Mouse (Mus musculus) left cerebral cortex, adult 9 months (tissue): ENCODE results near the gene Cisd3.
"Not testable (repeated sequence)": the region's sequence is repeated elsewhere in the genome, so short reads cannot be mapped to it uniquely, and the experiment has no call there.

ENCODE experiments used
- DNase-seq, 2 experiments: peaks; one replicate each; pipeline ENCODE4 v3.0.0; 2022; ENCODE audit warnings: low spot score in 2 of 2

Cisd3 gene

DNA sequence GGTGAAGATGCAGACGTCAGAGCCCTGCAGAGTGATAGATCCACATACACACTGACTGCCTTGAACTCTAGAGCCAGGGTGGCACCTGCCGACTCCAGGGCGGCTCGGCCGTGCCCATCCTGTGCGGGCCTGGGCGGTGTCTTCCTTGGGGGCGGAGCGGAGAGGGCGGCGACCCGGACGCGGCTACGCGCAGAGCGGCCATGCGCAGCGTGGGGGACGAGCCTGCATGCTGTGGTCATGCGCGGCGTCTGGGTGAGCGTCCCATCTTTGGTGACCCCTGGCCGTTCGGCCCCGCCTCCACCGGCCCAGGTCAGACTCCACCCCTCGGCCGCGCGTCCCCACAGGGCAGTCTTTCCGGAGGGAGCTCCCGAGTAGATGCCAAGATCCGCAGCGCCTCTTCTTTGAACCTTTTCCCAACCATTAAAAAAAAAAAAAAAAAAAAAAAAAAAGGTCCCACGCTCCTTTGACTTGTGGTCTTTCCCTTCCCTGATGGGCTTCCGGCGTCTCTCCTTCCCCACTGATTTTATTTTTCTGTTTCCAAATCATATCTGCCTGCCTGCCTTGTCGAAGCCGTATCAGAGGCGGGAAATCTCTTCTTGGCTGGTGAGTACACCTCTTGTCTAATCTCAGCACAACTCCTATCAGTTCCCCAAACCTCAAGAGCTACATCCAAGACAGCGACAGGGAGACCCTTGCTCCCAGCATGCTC is at the start of gene Cisd3:
Cisd3 (plus strand) TSS at position 214 of the 709 bp plus-strand sequence.
- peak; percentile 73 to 90 for DNase-seq

DNA sequence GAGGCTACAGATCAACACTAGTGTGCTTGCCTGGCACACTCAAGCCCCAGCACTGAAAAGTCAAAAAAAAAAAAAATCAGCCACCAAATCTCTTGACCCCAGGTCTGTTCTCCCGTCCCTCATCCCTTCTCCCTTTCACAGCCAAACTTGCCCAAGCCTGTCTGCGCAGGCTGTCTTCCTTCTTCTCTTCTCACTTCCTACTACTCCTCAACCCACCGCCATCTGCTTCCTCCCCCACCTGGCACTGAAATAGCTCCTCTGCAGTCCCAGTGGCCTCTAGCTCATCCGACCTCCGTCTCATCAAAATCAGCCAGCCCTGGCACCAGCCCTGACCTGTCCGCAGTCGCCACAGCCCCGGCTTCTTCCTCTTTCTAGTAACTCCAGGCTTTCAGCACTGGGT is 44.0 kb upstream of the Cisd3 start:
- DNase-seq = peak in 1 of 2 experiments; percentile 79

DNA sequence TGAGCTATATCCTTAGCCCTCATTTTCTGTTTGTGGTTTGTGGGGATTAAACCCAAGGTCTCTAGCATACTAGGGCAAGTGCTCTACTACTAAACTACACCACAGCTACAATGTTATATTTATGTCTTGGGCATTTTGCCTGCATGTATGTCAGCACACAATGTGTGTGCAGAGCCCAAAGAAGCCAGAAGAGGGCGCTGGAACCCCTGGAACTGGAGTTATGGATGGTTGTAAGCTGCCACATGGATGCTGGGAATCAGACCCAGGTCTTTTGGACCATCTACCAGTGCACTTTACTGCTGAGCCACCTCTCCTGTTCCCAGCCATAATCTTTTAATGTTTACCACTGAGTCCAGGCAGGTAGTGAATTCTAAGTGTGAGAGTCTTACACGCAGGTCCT is 42.9 kb upstream of the Cisd3 start:
- DNase-seq = no peak

DNA sequence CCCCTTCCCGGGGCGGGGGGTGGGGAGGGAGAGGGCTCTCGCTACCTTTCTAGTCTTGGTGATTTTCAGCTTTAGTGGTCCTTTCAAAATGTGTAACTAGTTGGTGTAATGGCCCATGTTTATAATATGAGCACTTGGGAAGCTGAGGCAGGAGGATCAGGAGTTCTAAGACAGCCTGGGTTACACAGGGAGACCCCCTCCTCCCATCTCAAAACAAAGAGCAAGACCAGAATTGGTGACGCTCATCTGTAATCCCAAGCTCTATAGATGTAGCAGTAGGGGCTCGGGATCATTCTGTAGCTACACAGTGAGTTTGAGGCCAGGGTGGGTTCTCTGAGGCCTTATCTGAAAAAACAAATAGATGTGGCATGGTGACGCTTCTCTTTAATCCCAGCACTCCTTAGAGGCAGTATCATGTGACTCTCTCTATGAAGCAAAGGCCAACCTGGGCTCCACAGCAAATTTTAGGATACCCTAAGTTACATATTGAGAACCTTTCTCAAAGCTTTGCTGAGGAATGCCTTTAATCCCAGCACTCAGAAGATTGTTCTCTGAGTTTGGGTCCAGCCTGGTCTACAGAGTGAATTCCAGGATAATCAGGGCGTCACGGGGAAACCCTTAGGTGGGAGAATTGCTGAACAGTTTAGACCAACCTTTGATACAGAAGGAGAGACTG is 42.1 kb upstream of the Cisd3 start:
- no peak for DNase-seq

DNA sequence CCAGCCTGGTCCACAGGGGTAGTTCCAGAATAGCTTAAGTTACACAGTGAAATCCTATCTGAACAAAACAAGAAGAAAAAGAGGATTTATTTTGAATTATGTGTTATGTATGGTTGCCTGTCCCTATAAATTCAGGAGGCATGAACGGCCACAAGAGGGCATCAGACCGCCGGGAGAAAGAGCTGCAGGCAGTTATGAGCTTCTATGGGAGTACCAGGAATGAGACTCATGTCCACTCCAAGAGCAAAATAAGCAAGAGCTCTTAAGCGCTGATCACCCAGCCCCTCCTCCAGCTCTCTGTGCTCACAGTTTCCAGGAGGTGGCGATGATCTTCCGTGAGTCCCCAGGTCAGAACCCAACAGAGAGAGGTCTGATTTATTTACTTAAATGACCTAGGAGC is 40.8 kb upstream of the Cisd3 start:
- no peak for DNase-seq

DNA sequence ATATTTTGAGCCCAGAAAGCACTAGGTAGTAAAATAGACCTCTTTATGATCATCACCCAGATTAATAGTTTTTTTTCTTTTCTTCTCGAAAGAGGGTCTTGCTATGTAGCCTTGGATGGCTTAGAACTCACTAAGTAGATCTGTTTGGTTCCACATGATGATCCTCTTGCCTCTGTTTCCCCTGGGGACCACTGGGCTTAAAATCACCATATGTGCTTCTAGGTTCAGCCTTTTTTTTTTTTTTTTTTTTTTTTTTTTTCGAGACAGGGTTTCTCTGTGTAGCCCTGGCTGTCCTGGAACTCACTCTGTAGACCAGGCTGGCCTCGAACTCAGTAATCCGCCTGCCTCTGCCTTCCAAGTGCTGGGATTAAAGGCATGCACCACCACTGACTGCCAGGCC is 37.1 kb upstream of the Cisd3 start:
- DNase-seq = not testable (repeated sequence)

DNA sequence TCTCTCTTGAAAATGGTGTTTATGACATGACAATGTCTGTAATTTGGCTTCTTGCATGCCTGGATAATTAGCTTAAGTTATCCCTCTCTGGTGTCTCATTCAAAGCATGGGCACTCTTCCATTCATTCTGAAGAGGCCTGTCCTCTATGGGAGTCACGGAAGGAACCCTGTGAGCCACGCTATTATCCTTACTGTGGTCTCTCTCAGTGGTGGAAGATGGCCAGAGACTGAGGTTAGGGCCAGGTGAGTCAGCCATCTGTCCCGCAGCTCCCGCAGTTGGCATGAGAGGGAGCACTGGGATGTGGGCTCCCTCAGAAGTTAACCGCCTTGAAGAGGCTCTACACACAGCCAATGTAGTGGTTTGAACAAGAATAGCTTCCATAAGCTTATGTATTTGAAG is 35.3 kb upstream of the Cisd3 start:
- DNase-seq = no peak

DNA sequence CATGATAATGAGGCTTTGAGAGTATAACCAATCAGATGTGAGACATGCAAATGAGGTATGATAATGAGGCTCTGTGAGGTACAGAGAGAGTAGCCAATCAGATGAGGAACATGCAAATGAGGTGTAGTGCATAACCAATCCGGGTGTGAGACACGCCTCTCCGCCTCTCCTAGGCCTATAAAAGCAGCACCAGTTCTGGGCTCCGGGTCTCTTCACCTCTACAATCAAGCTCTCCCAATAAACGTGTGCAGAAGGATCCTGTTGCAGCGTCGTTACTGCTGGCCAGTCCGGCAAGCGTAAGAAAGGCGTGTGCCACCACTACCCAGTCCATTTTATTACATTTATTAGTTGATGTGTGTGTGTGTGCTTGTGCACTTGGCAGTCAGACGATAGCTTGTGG is 32.2 kb upstream of the Cisd3 start:
- DNase-seq = not testable (repeated sequence)

DNA sequence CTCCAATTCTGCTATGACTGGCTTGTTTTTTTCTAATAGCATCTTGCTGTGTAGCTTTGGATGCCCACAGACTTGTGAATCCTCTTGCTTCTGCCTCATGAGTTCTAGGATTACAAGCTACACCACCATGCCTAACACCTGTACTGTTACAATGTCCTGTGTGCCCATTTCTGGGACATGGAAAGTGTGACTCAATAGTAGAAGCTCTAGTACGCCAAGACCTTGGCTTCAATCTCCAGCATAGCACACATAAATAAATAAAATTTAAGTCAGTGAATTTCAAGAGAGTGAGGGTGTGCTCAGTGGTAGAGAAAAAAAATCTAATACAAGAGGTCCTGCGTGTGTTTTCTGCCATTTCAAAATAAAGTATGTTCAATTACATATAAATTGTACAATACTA is 31.4 kb upstream of the Cisd3 start:
- no peak for DNase-seq

DNA sequence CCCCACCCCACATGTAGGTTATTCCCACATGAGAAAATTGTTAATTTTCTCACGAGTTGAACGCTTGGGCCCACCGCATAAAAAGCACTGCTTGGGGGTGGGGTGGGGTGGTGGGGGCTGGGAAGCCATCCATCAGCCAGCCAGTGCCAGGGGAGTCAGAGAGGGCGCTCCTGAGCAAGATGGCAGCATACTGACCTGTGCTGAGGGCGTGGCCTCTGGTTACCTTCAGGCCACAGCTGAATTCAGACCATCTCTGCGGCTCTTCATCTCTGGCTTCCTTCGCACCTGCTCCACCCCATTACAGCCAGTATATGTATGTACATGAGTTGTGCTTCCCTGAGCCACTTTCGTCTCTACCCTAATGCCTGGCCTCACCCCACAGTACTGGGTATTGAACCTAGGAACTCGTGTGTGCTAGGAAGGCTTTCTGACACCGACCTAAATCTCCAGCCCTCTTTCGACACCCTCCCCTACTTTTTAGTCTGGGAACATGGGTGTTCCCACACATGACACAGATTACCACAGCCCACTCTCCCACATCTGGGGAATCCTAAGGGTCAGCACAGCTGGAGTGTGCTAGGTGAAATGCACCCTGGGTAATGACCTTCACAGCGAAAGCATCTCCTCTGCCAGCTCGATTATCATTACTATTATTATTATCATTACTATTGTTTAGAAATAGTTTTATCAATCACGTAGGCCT is 29.2 kb upstream of the Cisd3 start:
- no peak for DNase-seq

DNA sequence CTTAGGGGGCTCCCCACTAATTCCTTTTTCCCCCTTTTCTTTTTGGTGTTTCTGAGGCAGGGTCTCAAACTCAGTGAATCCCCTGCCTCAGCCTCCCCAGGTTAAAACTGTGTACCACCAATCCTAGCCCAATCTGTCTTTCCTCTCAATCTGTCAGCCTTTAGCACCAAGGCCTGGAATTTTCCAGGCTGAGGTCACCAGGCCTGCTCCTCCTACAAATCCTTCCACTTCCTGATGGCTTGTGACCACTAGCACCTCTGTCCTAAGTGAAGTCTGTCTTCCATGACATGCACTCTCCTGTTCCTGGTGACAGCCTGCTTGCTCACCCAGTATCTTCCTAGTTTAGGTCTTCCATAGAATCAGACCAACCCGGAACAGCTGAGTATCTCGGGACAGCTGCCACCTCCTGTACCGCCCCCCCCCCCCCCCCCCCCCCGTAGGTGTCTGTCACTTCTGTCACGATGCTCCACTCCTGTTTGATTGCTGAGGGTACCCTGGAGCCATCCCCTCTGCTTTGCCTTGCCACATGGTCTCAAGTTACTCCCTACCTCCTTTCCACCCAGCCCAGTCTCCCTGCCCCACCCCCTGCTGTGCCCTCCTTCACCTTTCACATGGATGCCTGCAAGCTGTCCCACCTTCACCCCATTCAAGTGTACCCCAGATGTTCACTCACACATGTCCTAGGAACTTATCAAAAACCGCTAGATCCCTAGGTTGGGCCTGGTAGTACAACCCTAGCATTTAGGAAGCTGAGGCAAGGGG is 28.3 kb upstream of the Cisd3 start:
- no peak for DNase-seq

DNA sequence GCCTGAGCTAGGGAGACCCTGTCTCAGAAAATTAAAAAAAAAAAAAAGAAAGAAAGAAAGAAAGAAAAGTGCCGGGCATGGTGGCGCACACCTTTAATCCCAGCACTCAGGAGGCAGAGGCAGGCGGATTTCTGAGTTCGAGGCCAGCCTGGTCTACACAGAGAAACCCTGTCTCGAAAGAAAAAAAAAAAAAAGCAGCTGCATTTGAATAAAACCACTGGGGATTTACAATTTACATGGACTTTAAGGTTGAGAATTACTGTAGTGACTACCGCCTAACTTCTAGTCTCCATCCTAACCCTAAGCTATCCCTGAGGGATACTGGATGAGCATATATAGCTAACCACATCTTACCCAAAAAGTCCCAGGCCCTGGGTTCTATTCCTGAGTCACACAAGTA is 27.7 kb upstream of the Cisd3 start:
- DNase-seq = not testable (repeated sequence)

DNA sequence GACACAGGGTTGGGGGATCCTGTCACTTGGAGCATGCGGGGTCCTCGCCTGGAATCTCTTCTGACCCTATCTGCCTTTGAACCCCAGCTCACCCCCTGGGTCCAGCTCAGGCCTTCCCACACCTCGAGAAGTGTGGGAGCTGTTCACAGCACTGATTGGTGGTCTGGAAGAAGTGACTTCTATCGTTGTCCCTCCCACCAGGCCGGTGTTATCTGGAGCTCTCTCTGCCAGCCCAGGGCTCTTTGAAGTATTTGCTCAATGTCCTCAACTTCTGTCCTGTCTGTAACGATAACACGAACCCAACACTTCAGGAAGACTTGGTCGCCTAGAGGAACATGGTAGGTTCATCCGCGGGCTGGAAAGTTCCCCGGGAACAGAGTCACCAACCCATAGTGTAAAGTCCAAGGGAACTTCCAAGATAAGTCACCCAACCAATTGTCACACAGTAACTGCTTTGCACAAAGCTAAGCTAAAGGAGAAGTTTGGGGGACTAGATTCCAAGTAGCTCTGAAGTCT is 26.8 kb upstream of the Cisd3 start:
- DNase-seq = no peak

DNA sequence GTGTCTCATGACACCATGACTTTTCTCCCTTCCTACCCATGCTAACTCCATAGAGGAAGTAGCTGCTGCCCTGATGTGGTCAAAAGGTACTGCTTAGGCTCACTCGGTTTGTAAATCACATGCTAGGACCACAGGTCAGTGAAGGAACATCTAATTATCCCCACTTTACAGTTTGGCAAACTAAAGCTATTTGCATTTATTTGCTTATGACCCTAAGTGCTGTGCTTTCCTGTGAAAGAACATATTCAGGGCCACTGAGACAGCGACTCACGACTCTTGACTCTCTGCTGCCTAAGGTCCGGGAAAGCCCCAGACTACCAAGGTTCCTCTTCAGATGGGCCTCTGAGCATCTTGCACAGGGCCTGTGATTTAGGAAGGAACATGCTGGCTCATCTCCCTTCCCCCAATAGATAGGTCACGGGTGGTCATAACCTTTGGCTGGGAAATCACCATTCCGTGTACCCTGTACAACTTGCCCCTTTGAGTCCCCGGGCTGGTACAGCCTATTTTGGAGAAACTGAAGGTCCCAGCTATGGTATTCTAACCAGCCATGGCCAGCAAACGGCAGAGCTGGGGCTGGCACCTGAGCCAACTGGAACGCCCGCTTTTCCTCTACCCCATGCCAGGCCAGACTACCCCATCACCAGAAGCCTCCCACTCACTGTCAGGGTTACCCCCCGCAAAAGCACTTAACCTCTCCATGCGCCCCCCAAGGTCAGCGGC is 26.2 kb upstream of the Cisd3 start:
- DNase-seq = no peak

DNA sequence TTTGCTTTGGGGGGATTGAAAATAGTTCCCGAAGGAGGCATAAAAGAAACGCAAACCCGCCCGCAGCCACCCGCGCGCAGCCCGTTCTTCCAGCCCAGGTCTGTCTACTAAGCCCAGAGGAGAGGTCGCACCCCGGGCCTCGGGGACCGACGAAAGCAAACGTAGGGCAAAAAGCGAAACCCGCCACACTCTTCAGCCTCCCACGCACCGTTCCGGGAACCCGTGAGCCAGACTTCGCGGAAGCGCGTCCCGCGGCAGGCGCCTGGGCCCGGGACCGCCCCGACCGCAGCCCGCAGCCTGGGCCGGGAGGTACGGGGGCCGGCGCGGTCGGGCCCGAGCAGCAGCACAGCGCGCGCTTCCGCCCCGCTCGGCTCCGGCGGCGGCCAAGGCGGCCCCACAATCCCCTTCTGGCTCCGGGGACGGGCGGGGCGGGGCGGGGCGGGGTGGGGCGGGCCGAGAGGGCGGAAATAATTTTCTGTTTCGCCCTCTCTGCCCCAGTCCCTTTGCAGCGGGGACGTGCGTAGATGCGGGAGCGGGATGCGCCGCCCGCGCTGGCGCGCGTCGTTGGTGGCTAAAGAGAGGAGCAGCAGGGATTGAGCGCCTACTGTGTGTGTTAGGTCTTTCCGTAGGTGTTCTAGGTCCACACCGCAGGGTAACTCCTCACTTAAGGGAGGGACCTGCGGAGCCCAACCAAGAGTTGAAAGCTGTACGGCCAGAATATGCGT is 25.5 kb upstream of the Cisd3 start:
- peak in 1 of 2 experiments; percentile 74 for DNase-seq

DNA sequence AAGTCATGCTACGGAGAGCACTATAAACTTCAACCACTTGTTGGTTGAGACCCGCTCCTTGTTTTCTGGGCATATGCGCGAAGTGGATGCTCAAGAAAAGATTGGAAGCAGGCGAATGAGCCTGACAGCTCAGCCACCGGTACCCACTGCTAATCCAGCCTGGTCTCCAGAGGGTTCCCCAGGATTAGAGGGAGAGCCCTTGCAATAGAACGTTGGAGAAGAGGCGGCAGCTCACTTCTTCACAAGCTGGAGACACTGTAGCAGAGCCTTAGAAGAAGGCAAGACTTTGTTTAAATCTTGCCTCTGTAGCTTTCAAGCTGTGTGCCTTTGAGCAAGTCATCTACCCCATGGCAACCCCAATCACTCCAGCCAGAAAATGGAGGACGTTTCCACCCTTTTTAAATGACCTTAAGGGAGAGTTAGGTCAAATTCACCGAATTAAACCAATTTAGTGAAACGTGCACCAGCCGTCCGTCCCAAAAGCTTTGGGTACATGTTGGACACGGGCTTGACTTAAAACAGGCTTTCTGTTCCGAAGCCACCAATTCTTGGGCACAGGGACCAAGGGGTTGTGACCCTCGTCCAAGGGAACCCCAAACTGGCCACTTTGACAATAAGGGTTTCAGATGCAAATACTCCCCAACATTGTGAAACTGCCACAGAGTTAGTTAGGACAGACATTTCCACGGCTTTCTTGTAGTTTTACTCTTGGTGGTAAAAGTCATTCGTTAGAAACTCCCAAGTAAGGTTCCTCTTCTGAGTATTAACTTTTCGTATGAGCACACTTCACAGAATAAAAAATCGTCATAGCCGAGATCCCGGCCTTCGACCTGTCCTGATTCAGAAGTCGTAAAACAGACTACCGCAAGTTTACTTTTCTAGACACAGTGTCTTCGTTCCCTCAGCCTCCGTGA is 24.6 kb upstream of the Cisd3 start:
- no peak for DNase-seq

DNA sequence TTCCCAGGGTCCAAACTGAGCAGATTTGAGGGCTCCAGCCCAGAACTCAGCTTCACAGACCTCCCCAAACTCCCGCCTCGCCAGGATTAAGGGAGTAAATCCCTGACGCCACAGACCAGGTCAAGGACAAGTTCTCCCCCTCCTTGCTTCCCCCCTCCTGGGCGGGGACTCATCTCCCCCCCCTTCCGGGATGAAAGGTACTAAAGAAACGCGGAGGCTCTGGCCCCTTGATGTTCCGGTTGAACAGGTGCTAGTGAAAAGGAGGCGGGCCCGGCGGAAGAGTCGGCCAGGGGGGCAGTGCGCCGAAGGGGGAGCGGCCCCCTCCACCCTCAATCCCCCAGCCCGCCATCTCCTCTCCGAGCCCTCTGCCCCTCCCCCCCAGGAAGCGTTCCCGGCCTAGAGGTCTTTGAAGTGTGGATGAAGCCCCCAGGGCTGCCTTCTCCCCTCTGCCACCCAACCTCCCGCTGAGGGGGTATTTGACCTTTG is 23.9 kb upstream of the Cisd3 start:
- DNase-seq = no peak

DNA sequence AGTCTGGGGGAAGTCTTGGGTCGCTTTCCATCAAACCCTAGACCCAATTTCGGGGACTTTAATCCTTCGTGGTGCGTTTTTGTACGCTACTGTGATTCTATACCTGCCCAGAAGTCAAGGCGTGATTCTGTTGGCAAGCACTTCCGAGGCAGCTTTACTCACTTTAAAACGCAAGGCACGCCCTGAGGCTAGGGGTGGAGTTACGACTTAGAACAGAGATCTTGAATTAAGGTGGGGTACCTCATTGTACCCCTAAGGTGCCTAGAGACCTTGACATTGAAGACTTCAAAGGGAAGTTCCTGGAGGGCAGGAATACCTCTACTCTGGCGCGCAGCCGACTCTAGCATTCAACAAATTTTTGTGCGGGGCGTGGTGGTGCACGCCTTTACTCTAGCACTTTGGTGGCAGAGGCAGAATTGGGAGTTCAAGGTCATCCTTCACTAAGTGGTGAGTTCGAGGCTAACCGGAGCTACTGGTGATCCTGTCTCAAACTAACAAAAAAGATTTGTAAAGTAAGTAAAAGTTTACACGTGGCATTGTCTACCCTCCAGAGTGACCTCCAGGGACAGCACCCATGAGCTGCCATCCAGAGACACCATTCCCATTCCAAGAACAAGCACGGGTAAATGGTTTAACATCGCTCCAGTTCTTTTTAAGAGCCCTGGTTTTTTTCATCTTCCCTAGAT is 23.3 kb upstream of the Cisd3 start:
- no peak for DNase-seq
